Mouse (Mus musculus) right cerebral cortex, adult 18-20 months (tissue): ENCODE measurements at regions not wholly inside any gene's neighbourhood (a gene's known extent, or its start where the extent isn't known, plus 50 kb on each side); places are given as distances from the start of the nearest gene placed in this dataset.

Experiments used
- DNase-seq: peaks from one replicate; pipeline ENCODE4 v3.0.0; 2022; ENCODE audit warnings: mixed read lengths

DNA sequence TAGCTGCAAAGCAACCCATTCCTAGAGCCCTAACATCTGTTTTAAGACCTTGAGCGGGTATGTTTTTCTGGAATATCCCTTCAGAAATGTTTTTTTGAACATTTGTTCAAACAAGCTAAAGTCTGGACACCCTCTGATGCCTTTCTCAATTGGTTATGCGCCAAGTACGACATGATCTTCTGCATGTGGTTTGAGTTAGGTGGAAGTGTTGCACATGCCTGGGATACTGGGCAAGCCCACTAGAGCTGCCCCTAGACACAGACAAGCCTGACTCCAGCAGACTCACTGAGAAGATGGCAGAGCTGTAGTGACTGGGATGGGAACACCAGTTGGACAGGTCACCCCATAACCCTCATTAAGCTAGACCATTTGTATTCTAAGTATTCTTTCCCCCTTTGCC lies 153.2 kb upstream of the Cypt2 start:
- no peak for DNase-seq

DNA sequence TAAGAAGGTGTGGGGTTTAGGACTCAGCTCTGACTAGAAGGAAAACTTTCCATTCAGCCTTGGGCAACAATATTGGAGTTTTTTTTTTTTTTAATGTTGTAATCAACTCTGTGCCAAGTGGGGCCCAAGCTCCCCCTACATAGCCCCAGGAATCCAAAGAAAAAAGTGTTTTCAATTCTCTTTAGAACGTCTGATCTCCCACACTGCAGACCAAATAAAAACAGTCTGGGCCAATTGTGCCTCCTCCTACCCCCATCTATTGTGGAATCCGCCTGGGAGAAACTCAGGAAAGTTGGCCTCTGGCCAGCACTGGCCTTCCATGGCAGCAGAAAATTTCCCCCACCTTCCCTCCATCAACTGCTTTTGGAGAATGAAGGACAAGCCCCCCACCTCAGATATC lies 133.3 kb upstream of the Cypt2 start:
- no peak for DNase-seq

- no peak for DNase-seq
Measured at GRCm38 (mm10) chrX:105367979-105368378, 131.6 kb upstream of the Cypt2 start.

DNA sequence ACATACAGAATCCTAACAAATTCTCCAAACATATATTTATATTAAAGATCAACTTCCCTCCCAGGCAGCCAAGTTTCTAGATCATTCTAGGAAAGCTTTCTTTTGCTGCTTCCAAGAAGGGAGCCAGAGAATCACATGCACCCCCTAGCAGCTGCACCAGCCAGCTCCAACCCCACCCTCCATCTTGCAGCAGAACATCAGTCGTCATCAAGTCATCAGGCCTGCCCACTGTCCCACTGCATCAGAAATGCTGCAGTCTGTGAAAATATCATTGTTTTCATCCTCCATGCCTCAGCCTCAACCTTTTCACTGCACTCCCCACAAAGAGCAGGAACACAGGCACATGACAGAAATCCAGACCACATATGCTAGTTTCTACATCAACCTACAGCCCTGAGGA lies 109.1 kb upstream of the Cypt2 start:
- DNase-seq = peak; percentile 19

- DNase-seq = no peak
Measured at GRCm38 (mm10) chrX:105391029-105391428, 108.5 kb upstream of the Cypt2 start.

DNA sequence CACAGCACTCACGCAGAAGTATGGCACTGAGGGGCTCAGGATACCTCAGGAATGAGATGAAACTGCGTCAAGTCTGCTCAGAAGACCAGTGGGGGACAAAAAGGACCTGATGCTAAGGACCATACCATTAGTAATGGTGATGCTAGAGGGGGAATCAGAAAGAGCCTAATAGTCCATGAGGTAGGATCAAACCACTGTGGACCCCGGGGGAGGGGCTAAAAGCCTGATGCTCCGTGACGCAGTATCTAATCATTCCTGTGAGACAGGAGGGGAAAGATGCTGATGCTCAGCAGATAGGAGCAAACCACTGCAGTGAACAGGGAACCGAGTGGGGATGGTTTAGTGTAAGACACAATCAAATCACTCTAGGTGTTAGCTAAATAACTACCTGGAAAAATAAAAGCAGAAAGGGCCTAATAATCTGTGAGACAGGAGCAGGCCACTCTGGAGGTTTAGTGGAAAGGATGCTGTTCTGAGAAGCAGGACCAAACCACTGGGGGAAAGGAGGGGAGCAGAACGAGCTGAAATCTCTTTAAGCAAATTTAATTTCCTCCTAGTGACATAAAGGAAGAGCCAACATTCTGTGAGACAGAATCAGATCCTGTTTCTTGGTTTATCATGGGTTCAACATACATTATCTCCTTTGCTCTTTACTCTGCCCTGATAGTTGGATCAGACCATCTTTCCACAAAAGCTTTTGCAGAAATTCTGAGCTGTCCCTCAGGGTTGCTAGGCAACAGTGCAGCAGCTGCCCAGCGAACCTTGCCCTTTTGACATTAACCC lies 107.7 kb upstream of the Cypt2 start:
- DNase-seq = peak; percentile 86

DNA sequence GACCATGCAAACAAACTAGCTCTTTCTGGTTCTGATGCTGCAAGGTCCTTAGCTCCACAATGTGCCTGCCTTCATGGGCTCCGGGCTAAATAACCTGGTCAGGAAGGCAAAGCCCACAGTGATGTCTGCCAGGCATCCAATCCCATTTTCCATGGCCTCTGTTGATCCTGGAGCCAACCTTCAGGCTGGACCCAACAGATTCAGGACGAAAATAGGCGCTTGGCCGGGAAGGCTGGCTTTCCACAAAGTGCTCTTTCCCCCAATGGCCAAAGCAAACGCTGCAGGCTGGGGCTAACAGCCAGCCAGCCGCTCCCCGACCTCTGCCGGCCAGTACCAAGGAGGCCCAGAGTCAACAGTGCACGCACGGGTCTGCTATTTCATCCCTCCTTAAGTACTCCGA lies 106.3 kb upstream of the Cypt2 start:
- DNase-seq = no peak

DNA sequence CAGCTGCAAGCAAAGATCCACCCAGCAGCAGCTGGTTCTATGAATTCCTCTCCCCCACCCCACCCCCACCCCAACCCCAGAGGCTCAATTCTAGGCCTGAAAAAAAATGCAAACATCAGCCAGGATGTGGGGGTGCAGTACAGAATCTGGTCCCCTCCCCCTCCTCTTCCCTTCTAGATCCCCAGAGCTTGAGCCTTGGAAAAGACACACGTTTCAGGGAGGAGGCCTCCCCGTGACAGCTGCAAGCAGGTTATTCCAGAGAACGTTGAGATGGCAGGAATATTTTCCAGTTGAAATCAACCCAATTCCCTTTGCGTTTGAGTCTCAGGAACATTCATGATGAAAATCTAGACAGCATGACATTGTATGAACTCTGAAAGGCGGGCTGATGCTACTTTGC lies 86.2 kb upstream of the Cypt2 start:
- no peak for DNase-seq

- DNase-seq = no peak
Measured at GRCm38 (mm10) chrX:105420976-105421375, 78.6 kb upstream of the Cypt2 start.
